Mouse (Mus musculus): Measurements from ENCODE around the gene Kcna5. TPM values are rescaled to one million over a fixed set of nuclear protein-coding genes. Genes with fewer than 3 reads are reported as not detected.
A peak's percentile ranks its signal among the peaks of the same experiment; 100 is the strongest.

Kcna5 gene
- polyA plus RNA-seq (2015; fragmentation: Nextera tagmentation; extraction: Ambion mirVana) = 8.5 and 8.9 TPM in 2 replicates

GRCm38 (mm10) chr6:126535208-126535910 lies at the start of gene Kcna5:
Gene Kcna5 (minus strand): TSS chr6:126535412.
- 1% methylated on average over 15 of the region's 15 CpGs for WGBS
- peaks cover 21% of the 10 kb centered on the region for H3K4me1 ChIP-seq (ENCODE audit: control insufficient read depth, insufficient read depth, low read length)
- H3K27ac ChIP-seq (ENCODE audit: low read length) = peak within 1 kb of the TSS; percentile 85
- H3K36me3 ChIP-seq (ENCODE audit: control insufficient read depth, insufficient read depth, low read length) = no peaks in the 10 kb centered on the region
- ATAC-seq (ENCODE audit: insufficient read depth, low FRiP score) = peak; percentile 86
- no peaks in the 10 kb centered on the region; the same call in none of the 2 replicates for H3K27me3 ChIP-seq (ENCODE audit: control insufficient read depth, insufficient read depth, low read length)
- H3K9me3 ChIP-seq (replicated peaks; ENCODE audit: control insufficient read depth, low read length) = no peaks in the 10 kb centered on the region
- peak within 1 kb of the TSS; percentile 40 for H3K4me3 ChIP-seq (replicated peaks; ENCODE audit: low read length)
- peak within 1 kb of the TSS; percentile 58 for H3K4me2 ChIP-seq (ENCODE audit: low read depth, low read length)
- peak within 1 kb of the TSS; percentile 66 for H3K9ac ChIP-seq (ENCODE audit: low read length)

GRCm38 (mm10) chr6:126583075-126583474 lies 47.9 kb upstream of the Kcna5 start:
- Histone ChIP-seq H3K27me3 (ENCODE audit: control insufficient read depth, insufficient read depth, low read length) (no peaks in the 10 kb centered on the region), H3K9ac (ENCODE audit: low read length) (no peak overlapping the region), H3K36me3 (ENCODE audit: control insufficient read depth, insufficient read depth, low read length) (no peaks in the 10 kb centered on the region), H3K4me3 (replicated peaks; ENCODE audit: low read length) (no peak overlapping the region), H3K4me2 (ENCODE audit: low read depth, low read length) (no peak overlapping the region), H3K27ac (ENCODE audit: low read length) (no peak overlapping the region), H3K9me3 (replicated peaks; ENCODE audit: control insufficient read depth, low read length) (no peaks in the 10 kb centered on the region), H3K4me1 (ENCODE audit: control insufficient read depth, insufficient read depth, low read length) (no peaks in the 10 kb centered on the region)
- ATAC-seq (ENCODE audit: insufficient read depth, low FRiP score) = no peak
- WGBS = 58% methylated on average over 7 of the region's 7 CpGs

GRCm38 (mm10) chr6:126581632-126582031 lies 46.4 kb upstream of the Kcna5 start:
- H3K4me3 ChIP-seq (replicated peaks; ENCODE audit: low read length) = no peak overlapping the region
- no peak overlapping the region for H3K4me2 ChIP-seq (ENCODE audit: low read depth, low read length)
- 78% methylated on average over 8 of the region's 8 CpGs for WGBS
- H3K27ac ChIP-seq (ENCODE audit: low read length) = no peak overlapping the region
- H3K9ac ChIP-seq (ENCODE audit: low read length) = no peak overlapping the region
- H3K36me3 ChIP-seq (ENCODE audit: control insufficient read depth, insufficient read depth, low read length) = no peaks in the 10 kb centered on the region
- no peak for ATAC-seq (ENCODE audit: insufficient read depth, low FRiP score)
- no peaks in the 10 kb centered on the region for H3K4me1 ChIP-seq (ENCODE audit: control insufficient read depth, insufficient read depth, low read length)
- no peaks in the 10 kb centered on the region for H3K27me3 ChIP-seq (ENCODE audit: control insufficient read depth, insufficient read depth, low read length)
- no peaks in the 10 kb centered on the region for H3K9me3 ChIP-seq (replicated peaks; ENCODE audit: control insufficient read depth, low read length)

GRCm38 (mm10) chr6:126580571-126580970 lies 45.4 kb upstream of the Kcna5 start:
- ATAC-seq (ENCODE audit: insufficient read depth, low FRiP score) = no peak
- Histone ChIP-seq H3K4me1 (ENCODE audit: control insufficient read depth, insufficient read depth, low read length) (no peaks in the 10 kb centered on the region), H3K27me3 (ENCODE audit: control insufficient read depth, insufficient read depth, low read length) (no peaks in the 10 kb centered on the region), H3K9ac (ENCODE audit: low read length) (no peak overlapping the region), H3K36me3 (ENCODE audit: control insufficient read depth, insufficient read depth, low read length) (no peaks in the 10 kb centered on the region), H3K4me3 (replicated peaks; ENCODE audit: low read length) (no peak overlapping the region), H3K27ac (ENCODE audit: low read length) (no peak overlapping the region), H3K4me2 (ENCODE audit: low read depth, low read length) (no peak overlapping the region), H3K9me3 (replicated peaks; ENCODE audit: control insufficient read depth, low read length) (no peaks in the 10 kb centered on the region)
- 71% methylated on average over 3 of the region's 3 CpGs for WGBS

- Histone ChIP-seq H3K36me3 (ENCODE audit: control insufficient read depth, insufficient read depth, low read length) (no peaks in the 10 kb centered on the region), H3K4me2 (ENCODE audit: low read depth, low read length) (no peak overlapping the region), H3K27me3 (ENCODE audit: control insufficient read depth, insufficient read depth, low read length) (no peaks in the 10 kb centered on the region), H3K9ac (ENCODE audit: low read length) (no peak overlapping the region), H3K4me3 (replicated peaks; ENCODE audit: low read length) (no peak overlapping the region), H3K9me3 (replicated peaks; ENCODE audit: control insufficient read depth, low read length) (no peaks in the 10 kb centered on the region), H3K27ac (ENCODE audit: low read length) (no peak overlapping the region), H3K4me1 (ENCODE audit: control insufficient read depth, insufficient read depth, low read length) (no peaks in the 10 kb centered on the region)
- ATAC-seq (ENCODE audit: insufficient read depth, low FRiP score) = no peak
- WGBS = 79% methylated on average over 3 of the region's 3 CpGs
These were observed 42.2 kb upstream of the Kcna5 start for GRCm38 (mm10) chr6:126577415-126577814.

- no peak overlapping the region for H3K4me3 ChIP-seq (replicated peaks; ENCODE audit: low read length)
- 59% methylated on average over 1 of the region's 1 CpGs for WGBS
- H3K4me2 ChIP-seq (ENCODE audit: low read depth, low read length) = no peak overlapping the region
- no peaks in the 10 kb centered on the region for H3K4me1 ChIP-seq (ENCODE audit: control insufficient read depth, insufficient read depth, low read length)
- ATAC-seq (ENCODE audit: insufficient read depth, low FRiP score) = no peak
- H3K27ac ChIP-seq (ENCODE audit: low read length) = no peak overlapping the region
- H3K27me3 ChIP-seq (ENCODE audit: control insufficient read depth, insufficient read depth, low read length) = no peaks in the 10 kb centered on the region
- H3K9me3 ChIP-seq (replicated peaks; ENCODE audit: control insufficient read depth, low read length) = no peaks in the 10 kb centered on the region
- H3K36me3 ChIP-seq (ENCODE audit: control insufficient read depth, insufficient read depth, low read length) = no peaks in the 10 kb centered on the region
- no peak overlapping the region for H3K9ac ChIP-seq (ENCODE audit: low read length)
These were observed 41.4 kb upstream of the Kcna5 start for GRCm38 (mm10) chr6:126576566-126576965.

GRCm38 (mm10) chr6:126574778-126575177 lies 39.6 kb upstream of the Kcna5 start:
- 74% methylated on average over 7 of the region's 7 CpGs for WGBS
- ATAC-seq (ENCODE audit: insufficient read depth, low FRiP score) = no peak

GRCm38 (mm10) chr6:126573021-126573420 lies 37.8 kb upstream of the Kcna5 start:
- no peak for ATAC-seq (ENCODE audit: insufficient read depth, low FRiP score)
- H3K9ac ChIP-seq (ENCODE audit: low read length) = no peak overlapping the region
- WGBS = 73% methylated on average over 5 of the region's 5 CpGs
- no peak overlapping the region for H3K4me3 ChIP-seq (replicated peaks; ENCODE audit: low read length)
- no peaks in the 10 kb centered on the region for H3K9me3 ChIP-seq (replicated peaks; ENCODE audit: control insufficient read depth, low read length)
- no peaks in the 10 kb centered on the region for H3K36me3 ChIP-seq (ENCODE audit: control insufficient read depth, insufficient read depth, low read length)
- H3K4me1 ChIP-seq (ENCODE audit: control insufficient read depth, insufficient read depth, low read length) = no peaks in the 10 kb centered on the region
- H3K27me3 ChIP-seq (ENCODE audit: control insufficient read depth, insufficient read depth, low read length) = no peaks in the 10 kb centered on the region
- no peak overlapping the region for H3K27ac ChIP-seq (ENCODE audit: low read length)
- no peak overlapping the region for H3K4me2 ChIP-seq (ENCODE audit: low read depth, low read length)

More at GRCm38 (mm10) chr6:126574778-126575177, 39.6 kb upstream of the Kcna5 start:
- Histone ChIP-seq H3K4me3 (replicated peaks; ENCODE audit: low read length) (no peak overlapping the region), H3K27ac (ENCODE audit: low read length) (no peak overlapping the region), H3K36me3 (ENCODE audit: control insufficient read depth, insufficient read depth, low read length) (no peaks in the 10 kb centered on the region), H3K4me2 (ENCODE audit: low read depth, low read length) (no peak overlapping the region), H3K4me1 (ENCODE audit: control insufficient read depth, insufficient read depth, low read length) (no peaks in the 10 kb centered on the region), H3K9ac (ENCODE audit: low read length) (no peak overlapping the region), H3K27me3 (ENCODE audit: control insufficient read depth, insufficient read depth, low read length) (no peaks in the 10 kb centered on the region), H3K9me3 (replicated peaks; ENCODE audit: control insufficient read depth, low read length) (no peaks in the 10 kb centered on the region)

GRCm38 (mm10) chr6:126569809-126570208 lies 34.6 kb upstream of the Kcna5 start:
- no peak overlapping the region for H3K4me3 ChIP-seq (replicated peaks; ENCODE audit: low read length)
- no peak overlapping the region for H3K9ac ChIP-seq (ENCODE audit: low read length)
- H3K36me3 ChIP-seq (ENCODE audit: control insufficient read depth, insufficient read depth, low read length) = no peaks in the 10 kb centered on the region
- H3K4me1 ChIP-seq (ENCODE audit: control insufficient read depth, insufficient read depth, low read length) = no peaks in the 10 kb centered on the region
- H3K27ac ChIP-seq (ENCODE audit: low read length) = no peak overlapping the region
- H3K27me3 ChIP-seq (ENCODE audit: control insufficient read depth, insufficient read depth, low read length) = no peaks in the 10 kb centered on the region
- no peak for ATAC-seq (ENCODE audit: insufficient read depth, low FRiP score)
- H3K9me3 ChIP-seq (replicated peaks; ENCODE audit: control insufficient read depth, low read length) = no peaks in the 10 kb centered on the region
- 65% methylated on average over 7 of the region's 7 CpGs for WGBS
- no peak overlapping the region for H3K4me2 ChIP-seq (ENCODE audit: low read depth, low read length)

Measured in stomach, embryonic 16.5 days (tissue).